Comparison of ENCODE assay signal across 8 mouse cellular contexts in the genomic region with DNA sequence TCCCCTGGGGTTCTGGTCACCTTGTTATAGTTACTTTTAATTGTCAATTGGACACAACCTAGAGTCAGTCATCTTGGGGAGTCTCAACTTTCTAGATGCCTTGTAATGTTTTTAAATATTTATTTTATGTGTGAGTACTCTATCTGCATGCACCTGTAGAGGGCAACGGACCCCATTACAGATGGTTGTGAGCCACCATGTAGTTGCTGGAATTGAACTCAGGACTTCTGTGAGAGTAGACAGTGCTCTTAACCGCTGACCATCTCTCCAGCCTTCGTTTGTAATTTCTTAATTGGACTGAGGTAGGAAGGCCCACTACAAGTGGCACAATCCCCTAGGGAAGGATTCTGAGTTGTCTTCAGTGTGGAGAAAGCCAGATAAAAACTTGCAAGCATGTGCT. TPM values are rescaled to one million over a fixed set of nuclear protein-coding genes. Genes with fewer than 3 reads are reported as not detected.
DNase-seq lines count a peak whose midpoint lies in the region; ATAC-seq and TF ChIP-seq lines count a peak whose summit lies in the region.

No protein-coding gene starts in this region.

- peak overlapping the region; percentile 89 for H3K4me3 ChIP-seq in kidney, embryonic 16.5 days (ENCODE audit: low read length)
- peak overlapping the region; percentile 70; the same call in 1 of the 2 replicates for H3K4me3 ChIP-seq in cortical plate, adult 2 months (ENCODE audit: insufficient read depth, low read length)
- peak overlapping the region; percentile 70 for H3K4me3 ChIP-seq in hindbrain, embryonic 15.5 days
- peak overlapping the region; percentile 73 for H3K4me3 ChIP-seq in midbrain, embryonic 14.5 days (replicated peaks; ENCODE audit: low read depth, low read length)

- no peaks in the 10 kb centered on the region for H3K9me3 ChIP-seq in kidney, embryonic 16.5 days (ENCODE audit: low read length)
- no peaks in the 10 kb centered on the region for H3K9me3 ChIP-seq in hindbrain, embryonic 15.5 days
- no peaks in the 10 kb centered on the region for H3K9me3 ChIP-seq in midbrain, embryonic 14.5 days (ENCODE audit: control insufficient read depth, low read length)

- peaks cover 11% of the 10 kb centered on the region for H3K4me1 ChIP-seq in kidney, embryonic 16.5 days (ENCODE audit: insufficient read depth, low read length)
- H3K4me1 ChIP-seq in cortical plate, adult 2 months (ENCODE audit: control insufficient read depth, insufficient read depth, low read length), result no peaks in the 10 kb centered on the region
- peaks cover 12% of the 10 kb centered on the region for H3K4me1 ChIP-seq in hindbrain, embryonic 15.5 days (replicated peaks)
- H3K4me1 ChIP-seq in midbrain, embryonic 14.5 days (ENCODE audit: control insufficient read depth, insufficient read depth, low read length), result peaks cover 5% of the 10 kb centered on the region; the same call in 1 of the 2 replicates

- H3K4me2 ChIP-seq in kidney, embryonic 16.5 days (replicated peaks; ENCODE audit: low read depth, low read length), result peak overlapping the region; percentile 97
- peak overlapping the region; percentile 75 for H3K4me2 ChIP-seq in hindbrain, embryonic 15.5 days
- peak overlapping the region; percentile 77 for H3K4me2 ChIP-seq in midbrain, embryonic 14.5 days (ENCODE audit: low read length)

- intact Hi-C loops in gastrocnemius, postnatal 14 days (cut with DNase I; ENCODE audit: low total_unique reads), result no loop called here
- intact Hi-C loops in left cerebral cortex, postnatal 36 days (cut with DNase I), result no loop called here

- no peaks in the 10 kb centered on the region for H3K27me3 ChIP-seq in kidney, embryonic 16.5 days (ENCODE audit: insufficient read depth, low read length)
- no peaks in the 10 kb centered on the region for H3K27me3 ChIP-seq in hindbrain, embryonic 15.5 days
- H3K27me3 ChIP-seq in midbrain, embryonic 14.5 days (ENCODE audit: control insufficient read depth, insufficient read depth, low read length), result no peaks in the 10 kb centered on the region

- no peak for TF ChIP-seq POLR2A in cortical plate, adult 2 months (IDR thresholded peaks at IDR 0.05; ENCODE audit: extremely low read depth, insufficient read depth, low read length)

- H3K27ac ChIP-seq in kidney, embryonic 16.5 days (ENCODE audit: low read length), result no peak overlapping the region
- no peak overlapping the region for H3K27ac ChIP-seq in cortical plate, adult 2 months (ENCODE audit: insufficient read depth, low read length)
- H3K27ac ChIP-seq in hindbrain, embryonic 15.5 days (replicated peaks), result no peak overlapping the region
- no peak overlapping the region for H3K27ac ChIP-seq in midbrain, embryonic 14.5 days (replicated peaks; ENCODE audit: low read depth, low read length)

- H3K36me3 ChIP-seq in kidney, embryonic 16.5 days (ENCODE audit: insufficient read depth, low read length), result no peaks in the 10 kb centered on the region
- no peaks in the 10 kb centered on the region for H3K36me3 ChIP-seq in hindbrain, embryonic 15.5 days
- no peaks in the 10 kb centered on the region for H3K36me3 ChIP-seq in midbrain, embryonic 14.5 days (ENCODE audit: control insufficient read depth, insufficient read depth, low read length)

- no peak for DNase-seq in kidney, postnatal 36 days
- no peak for DNase-seq in midbrain, embryonic 14.5 days
- DNase-seq in gastrocnemius, postnatal 14 days, result no peak
- no peak for DNase-seq in left cerebral cortex, postnatal 36 days (ENCODE audit: low spot score in 2 of 2)
- no peak for DNase-seq in ovary, adult 18-20 months (ENCODE audit: low spot score)

- no peak for TF ChIP-seq CTCF in cortical plate, adult 2 months (IDR thresholded peaks at IDR 0.05; ENCODE audit: extremely low read depth, insufficient read depth, low read length)

- ATAC-seq in kidney, embryonic 16.5 days (ENCODE audit: low FRiP score, low TSS enrichment), result no peak
- no peak for ATAC-seq in hindbrain, embryonic 15.5 days (ENCODE audit: low FRiP score, low read depth)
- no peak for ATAC-seq in midbrain, embryonic 14.5 days (ENCODE audit: low FRiP score, low TSS enrichment)

- WGBS in kidney, embryonic 16.5 days, result 64% methylated on average over 3 of the region's 3 CpGs
- 80% methylated on average over 3 of the region's 3 CpGs for WGBS in hindbrain, embryonic 15.5 days
- WGBS in midbrain, embryonic 14.5 days, result 79% methylated on average over 3 of the region's 3 CpGs

- H3K9ac ChIP-seq in kidney, embryonic 16.5 days (replicated peaks; ENCODE audit: low read length), result peak overlapping the region; percentile 79
- no peak overlapping the region; the same call in 1 of the 2 replicates for H3K9ac ChIP-seq in hindbrain, embryonic 15.5 days
- peak overlapping the region; percentile 60 for H3K9ac ChIP-seq in midbrain, embryonic 14.5 days (replicated peaks; ENCODE audit: low read length)

RNA-seq across cellular contexts. Expression of gene Cenpm, which starts 1.2 kb away (rescaled TPM):
- polyA plus RNA-seq in kidney, embryonic 16.5 days (2015; fragmentation: Nextera tagmentation; extraction: Ambion mirVana), result 65.9 and 71.2 TPM in 2 replicates
- 6.7 and 7.0 TPM in 2 replicates for polyA plus RNA-seq in cortical plate, adult 2 months (2012; rRNA removed)
- 24.0 and 25.4 TPM in 2 replicates for polyA plus RNA-seq in hindbrain, embryonic 15.5 days (2015; fragmentation: Nextera tagmentation; extraction: Ambion mirVana)
- 13.9 and 23.2 TPM in 2 replicates for polyA plus RNA-seq in midbrain, embryonic 14.5 days (2014; fragmentation: Nextera tagmentation; extraction: Ambion mirVana)
- total RNA-seq in gastrocnemius, postnatal 14 days (2021), result 1 to 10 TPM; 1.8 to 2.6 TPM
- 1 to 10 TPM; 3.1 to 4.1 TPM for total RNA-seq in left cerebral cortex, postnatal 36 days (2021)

RNA-seq across cellular contexts. Expression of gene 1500009C09Rik, which starts 8.9 kb away (rescaled TPM):
- polyA plus RNA-seq in kidney, embryonic 16.5 days (2015; fragmentation: Nextera tagmentation; extraction: Ambion mirVana), result not detected in 2 replicates
- 155 TPM in 2 replicates for polyA plus RNA-seq in cortical plate, adult 2 months (2012; rRNA removed)
- polyA plus RNA-seq in hindbrain, embryonic 15.5 days (2015; fragmentation: Nextera tagmentation; extraction: Ambion mirVana), result 15.9 and 16.6 TPM in 2 replicates
- polyA plus RNA-seq in midbrain, embryonic 14.5 days (2014; fragmentation: Nextera tagmentation; extraction: Ambion mirVana), result 12.2 and 47.6 TPM in 2 replicates
- total RNA-seq in gastrocnemius, postnatal 14 days (2021), result not detected
- 100 to 1,000 TPM in 1 of 2 experiments, 10 to 100 TPM in 1; 97.8 to 105 TPM for total RNA-seq in left cerebral cortex, postnatal 36 days (2021)

RNA-seq across cellular contexts. Expression of gene Tnfrsf13c, which starts 19.1 kb away (rescaled TPM):
- 0.15 TPM in 1 of 2 replicates, not detected in the other for polyA plus RNA-seq in kidney, embryonic 16.5 days (2015; fragmentation: Nextera tagmentation; extraction: Ambion mirVana)
- 0.48 and 0.76 TPM in 2 replicates for polyA plus RNA-seq in cortical plate, adult 2 months (2012; rRNA removed)
- polyA plus RNA-seq in hindbrain, embryonic 15.5 days (2015; fragmentation: Nextera tagmentation; extraction: Ambion mirVana), result 0.37 and 0.69 TPM in 2 replicates
- 0.19 TPM in 1 of 2 replicates, not detected in the other for polyA plus RNA-seq in midbrain, embryonic 14.5 days (2014; fragmentation: Nextera tagmentation; extraction: Ambion mirVana)
- not detected for total RNA-seq in gastrocnemius, postnatal 14 days (2021)
- 1 to 10 TPM in 1 of 2 experiments, under 1 TPM in 1; 0.22 to 1.1 TPM for total RNA-seq in left cerebral cortex, postnatal 36 days (2021)

RNA-seq across cellular contexts. Expression of gene Shisa8, which starts 30.7 kb away (rescaled TPM):
- 0.41 and 0.62 TPM in 2 replicates for polyA plus RNA-seq in kidney, embryonic 16.5 days (2015; fragmentation: Nextera tagmentation; extraction: Ambion mirVana)
- polyA plus RNA-seq in cortical plate, adult 2 months (2012; rRNA removed), result 5.3 and 6.7 TPM in 2 replicates
- 2.9 and 4.6 TPM in 2 replicates for polyA plus RNA-seq in hindbrain, embryonic 15.5 days (2015; fragmentation: Nextera tagmentation; extraction: Ambion mirVana)
- polyA plus RNA-seq in midbrain, embryonic 14.5 days (2014; fragmentation: Nextera tagmentation; extraction: Ambion mirVana), result 0.70 and 1.5 TPM in 2 replicates
- total RNA-seq in gastrocnemius, postnatal 14 days (2021), result under 1 TPM in 1 of 2 experiments, not detected in 1; 0.08 TPM
- total RNA-seq in left cerebral cortex, postnatal 36 days (2021), result 1 to 10 TPM; 3.6 to 4.7 TPM

RNA-seq across cellular contexts. Expression of gene Sept3, which starts 31.4 kb away (rescaled TPM):
- 8.6 and 11.3 TPM in 2 replicates for polyA plus RNA-seq in kidney, embryonic 16.5 days (2015; fragmentation: Nextera tagmentation; extraction: Ambion mirVana)
- polyA plus RNA-seq in cortical plate, adult 2 months (2012; rRNA removed), result 367 and 405 TPM in 2 replicates
- polyA plus RNA-seq in hindbrain, embryonic 15.5 days (2015; fragmentation: Nextera tagmentation; extraction: Ambion mirVana), result 374 and 408 TPM in 2 replicates
- polyA plus RNA-seq in midbrain, embryonic 14.5 days (2014; fragmentation: Nextera tagmentation; extraction: Ambion mirVana), result 361 and 403 TPM in 2 replicates
- 1 to 10 TPM in 1 of 2 experiments, under 1 TPM in 1; 0.71 to 1.4 TPM for total RNA-seq in gastrocnemius, postnatal 14 days (2021)
- 100 to 1,000 TPM; 503 to 533 TPM for total RNA-seq in left cerebral cortex, postnatal 36 days (2021)

Comparison
In these comparisons a context has a peak if more than half of its experiments do, and no peak if none do; other contexts are left out.
1. RNA of gene 1500009C09Rik, which starts 8.9 kb away (polyA plus RNA-seq): 155 TPM in cortical plate, adult 2 months, 15.9 to 16.6 TPM in hindbrain, embryonic 15.5 days and 12.2 to 47.6 TPM in midbrain, embryonic 14.5 days; not detected in kidney, embryonic 16.5 days; every median in the first group is over 10 times any median in the second.
2. Peak in every context shown above with its lines, with median percentiles within 50 percentile points of each other: H3K4me2 ChIP-seq and H3K4me3 ChIP-seq.